Mouse (Mus musculus) lung, adult 2 months (tissue): ENCODE data around the gene Fmod.

Experiments
- CTCF ChIP-seq: fragments of 200-500 bp; IDR thresholded peaks from 2 replicates; pipeline ENCODE4 v1.5.1; 2011; ENCODE audit warnings: mild to moderate bottlenecking, low read length, control low read depth; ENCODE audit not compliant: insufficient read depth
- POLR2A ChIP-seq: fragments of 200-500 bp; IDR thresholded peaks from 2 replicates; pipeline ENCODE4 v1.6.1; 2011; ENCODE audit warnings: low read depth, mild to moderate bottlenecking, control low read depth, low read length, borderline replicate concordance; ENCODE audit errors: extremely low read depth

DNA sequence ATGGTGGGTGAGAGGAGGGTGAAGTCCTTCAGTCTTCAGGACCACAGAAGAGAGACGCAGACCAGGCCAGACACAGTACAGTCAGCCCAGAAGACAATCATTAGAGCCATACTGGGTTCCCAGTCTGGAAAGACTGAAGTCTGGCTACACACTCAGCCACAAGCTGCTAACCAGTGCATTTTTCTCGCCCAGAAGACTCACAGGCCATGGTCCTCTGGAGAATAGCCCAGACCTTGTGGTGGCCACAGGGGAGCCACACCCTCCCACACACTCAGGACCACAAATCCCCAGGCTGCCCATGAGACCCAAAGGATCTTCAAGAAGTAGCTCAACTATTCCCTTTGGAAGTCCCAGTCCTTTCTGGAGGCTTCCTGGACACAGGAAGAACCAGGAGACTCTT, 2.3 kb downstream of the Fmod start:
- TF ChIP-seq CTCF (no peak), POLR2A (no peak)
